Mouse (Mus musculus): ENCODE data around the gene Scgb1b30.
"Not testable (repeated sequence)": the region's sequence is repeated elsewhere in the genome, so short reads cannot be mapped to it uniquely, and the experiment has no call there.

Gene Scgb1b30

DNA sequence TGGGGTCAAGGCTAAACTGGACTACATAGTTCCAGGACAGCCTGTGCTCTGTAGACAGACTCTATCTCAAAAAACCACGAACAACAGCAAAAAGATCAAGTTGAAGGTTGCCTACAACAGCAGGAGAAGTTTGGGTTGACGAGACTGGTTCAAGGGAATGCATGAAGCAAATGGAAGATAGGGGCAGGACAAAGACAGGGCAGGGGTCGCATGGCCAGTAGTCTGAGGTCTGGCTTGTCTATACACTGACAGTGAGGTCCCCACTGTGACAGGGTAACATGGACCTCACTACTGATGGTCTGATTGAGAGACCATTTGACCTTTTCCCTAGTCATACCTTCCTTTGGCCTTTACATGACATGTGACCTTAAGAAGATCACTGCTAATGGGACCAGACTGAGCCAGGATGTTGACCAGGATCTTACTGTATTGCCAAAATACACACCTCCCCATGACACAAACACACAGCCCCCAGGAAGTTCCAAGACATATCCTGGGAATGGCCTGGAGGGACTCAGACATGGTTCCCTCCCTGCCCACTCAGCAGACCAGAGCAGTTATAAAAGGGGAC lies at the start of gene Scgb1b30:
Gene Scgb1b30, plus strand, starts transcription at position 521 of the 571 bp plus-strand sequence.
- in situ Hi-C loops (cut with MboI, MseI): no loop called here

DNA sequence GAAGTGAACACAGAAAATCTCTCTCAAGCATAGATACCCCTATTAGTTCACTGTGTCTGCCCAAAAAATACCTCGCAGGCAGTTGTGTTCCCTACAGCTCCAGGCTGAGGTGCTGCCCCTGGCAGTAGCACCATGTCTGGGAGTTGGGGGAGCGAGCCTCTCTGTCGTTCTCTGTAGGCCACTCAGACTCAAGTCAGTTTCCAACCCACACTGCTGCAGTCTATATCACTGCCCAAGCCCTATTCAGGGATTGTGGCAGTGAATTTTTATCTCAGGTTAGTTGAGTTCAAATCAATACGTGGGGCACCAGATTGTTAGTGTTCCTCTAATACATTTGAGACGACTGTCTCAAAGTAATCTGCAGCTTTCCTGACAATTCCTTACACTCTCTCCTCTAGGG lies 27.1 kb upstream of the Scgb1b30 start:
- in situ Hi-C loops (cut with MboI, MseI): not testable (repeated sequence)

- in situ Hi-C loops (cut with MboI, MseI): no loop called here
These were observed 4.8 kb downstream of the Scgb1b30 start for GRCm38 (mm10) chr7:34100002-34100401.

DNA sequence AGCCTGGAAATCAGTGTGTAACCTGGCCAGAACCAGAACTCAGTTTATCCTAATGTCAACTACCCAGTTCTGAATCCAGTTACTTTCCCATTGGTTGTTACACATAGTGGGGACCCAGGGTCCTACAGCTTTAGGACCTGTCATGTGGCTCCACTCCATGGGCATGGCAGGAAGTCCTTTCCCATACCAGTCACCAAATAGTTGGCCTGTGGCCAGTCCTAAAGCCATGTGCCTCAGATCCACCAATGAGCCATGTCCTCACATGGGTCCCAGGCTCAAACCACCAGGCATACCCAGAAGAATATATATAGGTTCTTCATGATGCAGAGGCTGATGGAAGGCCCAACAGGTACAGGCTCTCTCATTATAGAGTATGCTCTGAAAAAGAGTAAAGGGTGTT lies 6.0 kb downstream of the Scgb1b30 start:
- in situ Hi-C loops (cut with MboI, MseI): no loop called here

DNA sequence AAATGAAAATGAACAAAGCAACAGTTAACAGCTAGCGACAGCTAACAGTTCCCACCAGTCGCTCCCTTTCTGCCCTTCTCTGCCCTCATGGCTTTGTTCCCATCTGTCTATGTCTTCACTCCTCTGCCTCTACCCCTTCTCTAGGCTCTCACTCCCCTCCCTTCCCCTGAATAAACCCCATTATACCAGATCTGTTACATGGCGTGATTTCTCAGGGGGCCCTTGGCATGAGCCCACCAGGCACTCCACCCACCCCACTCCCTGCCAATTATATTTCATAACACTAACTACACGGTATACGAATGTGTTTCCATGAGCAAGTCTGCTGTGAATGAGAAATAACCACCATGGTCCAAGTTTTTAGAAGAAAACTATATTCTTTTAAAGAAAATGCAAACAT lies 14.0 kb downstream of the Scgb1b30 start:
- in situ Hi-C loops (cut with MboI, MseI): no loop called here

- in situ Hi-C loops (cut with MboI, MseI): no loop called here
These were observed 21.4 kb downstream of the Scgb1b30 start for GRCm38 (mm10) chr7:34116601-34117000.

DNA sequence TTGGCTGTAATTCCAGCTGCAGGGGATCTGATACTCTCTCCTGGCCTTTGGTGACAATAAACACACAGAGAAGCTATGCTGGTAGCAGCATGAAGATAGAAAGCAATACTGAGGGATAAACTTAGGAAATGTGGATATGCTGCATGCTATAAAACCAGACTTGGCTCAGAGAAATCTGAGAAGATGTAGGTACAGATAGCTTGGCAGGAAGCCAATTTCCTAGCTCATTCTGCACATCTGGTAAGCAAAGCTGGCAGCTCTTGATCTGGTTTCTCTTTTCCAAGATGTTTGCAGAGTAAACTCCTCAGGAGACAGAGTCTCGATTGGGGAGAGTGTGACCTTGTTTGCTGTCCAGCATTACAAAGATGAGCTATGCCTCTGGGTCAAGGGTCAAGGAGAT lies 25.4 kb downstream of the Scgb1b30 start:
- in situ Hi-C loops (cut with MboI, MseI): loop anchor here in 1 of 2 experiments (5.0 kb wide), 1 partner anchor 63 kb away; no protein-coding TSS in a partner anchor

- in situ Hi-C loops (cut with MboI, MseI): loop anchor here in 1 of 2 experiments (5.0 kb wide), 1 partner anchor 66 kb away; no protein-coding TSS in a partner anchor
These were observed 27.9 kb downstream of the Scgb1b30 start for GRCm38 (mm10) chr7:34122987-34123720.

GRCm38 (mm10) chr7:34125346-34125745 lies 30.1 kb downstream of the Scgb1b30 start:
- in situ Hi-C loops (cut with MboI, MseI): loop anchor here (25.0 kb wide), 1 partner anchor 537 kb away; the partner anchor contains the start of gene Kctd15 (in 2 of the 2)

- in situ Hi-C loops (cut with MboI, MseI): loop anchor here (25.0 kb wide), 1 partner anchor 536 kb away; the partner anchor contains the start of gene Kctd15 (in 2 of the 2)
These were observed 31.1 kb downstream of the Scgb1b30 start for GRCm38 (mm10) chr7:34126291-34126690.

DNA sequence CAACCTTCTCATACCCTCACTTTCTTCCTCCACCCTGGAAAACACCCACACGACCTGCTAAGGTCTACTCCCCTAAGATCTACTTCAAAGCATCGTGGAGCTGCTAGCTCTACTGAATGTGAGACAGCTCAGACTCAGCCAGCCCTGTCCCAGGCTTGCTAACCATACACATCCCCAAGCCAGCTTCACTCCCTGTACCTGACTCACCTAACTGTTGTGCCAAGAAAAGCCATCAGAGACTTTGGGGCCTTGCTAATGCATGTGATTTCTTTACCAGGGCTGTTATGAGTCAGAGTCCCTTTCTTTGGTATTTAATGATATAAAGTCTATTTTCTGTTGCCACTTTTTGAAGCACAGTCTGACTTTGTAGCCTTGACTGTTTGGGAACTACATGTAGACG lies 35.9 kb downstream of the Scgb1b30 start:
- in situ Hi-C loops (cut with MboI, MseI): loop anchor here (25.0 kb wide), 1 partner anchor 531 kb away; the partner anchor contains the start of gene Kctd15 (in 2 of the 2)

DNA sequence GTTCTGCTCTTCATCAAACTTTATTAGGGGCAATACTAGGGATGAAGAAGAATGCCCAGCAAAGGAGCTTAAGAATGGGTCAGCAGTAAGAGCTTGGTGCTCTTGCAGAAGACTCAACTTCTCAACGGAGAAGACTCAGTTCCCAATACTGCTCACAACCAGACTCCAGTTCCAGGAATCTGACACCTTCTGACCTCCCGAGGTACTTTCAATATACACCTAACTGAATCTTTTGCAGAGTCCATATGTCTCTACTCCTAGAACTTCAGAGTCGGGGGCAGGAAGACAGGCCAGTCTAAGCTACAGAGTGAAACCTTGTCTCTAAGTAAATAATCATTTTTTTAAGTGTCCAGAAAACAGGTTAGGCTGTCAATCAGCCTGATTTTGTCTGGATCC lies 36.7 kb downstream of the Scgb1b30 start:
- in situ Hi-C loops (cut with MboI, MseI): loop anchor here (25.0 kb wide), 1 partner anchor 530 kb away; the partner anchor contains the start of gene Kctd15 (in 2 of the 2)

GRCm38 (mm10) chr7:34132355-34133079 lies 37.3 kb downstream of the Scgb1b30 start:
- in situ Hi-C loops (cut with MboI, MseI): loop anchor here (25.0 kb wide), 1 partner anchor 530 kb away; the partner anchor contains the start of gene Kctd15 (in 2 of the 2)

- in situ Hi-C loops (cut with MboI, MseI): loop anchor here (25.0 kb wide), 1 partner anchor 529 kb away; the partner anchor contains the start of gene Kctd15 (in 2 of the 2)
These were observed 38.0 kb downstream of the Scgb1b30 start, which contains the start of gene Wtip for GRCm38 (mm10) chr7:34133117-34133762. Gene Wtip (minus strand): TSS chr7:34133268.

GRCm38 (mm10) chr7:34134336-34134735 lies 39.1 kb downstream of the Scgb1b30 start:
- in situ Hi-C loops (cut with MboI, MseI): loop anchor here (25.0 kb wide), 1 partner anchor 528 kb away; the partner anchor contains the start of gene Kctd15 (in 2 of the 2)

GRCm38 (mm10) chr7:34139493-34139892 lies 44.3 kb downstream of the Scgb1b30 start:
- in situ Hi-C loops (cut with MboI, MseI): loop anchor here (25.0 kb wide), 1 partner anchor 523 kb away; the partner anchor contains the start of gene Kctd15 (in 2 of the 2)

GRCm38 (mm10) chr7:34141123-34141522 lies 45.9 kb downstream of the Scgb1b30 start:
- in situ Hi-C loops (cut with MboI, MseI): loop anchor here (5.0 to 25.0 kb wide), 2 partner anchors 521 to 901 kb away; partner anchors contain the start of gene Kctd15 (in 2 of the 2)

- in situ Hi-C loops (cut with MboI, MseI): loop anchor here (25.0 kb wide), 1 partner anchor 515 kb away; the partner anchor contains the start of gene Kctd15 (in 2 of the 2)
These were observed 52.0 kb downstream of the Scgb1b30 start for GRCm38 (mm10) chr7:34147193-34147592.

Data from T-helper 17 cell (primary cell).